Mouse (Mus musculus): ENCODE data around the gene Fry.

- TF ChIP-seq CTCF (IDR thresholded peaks at IDR 0.05; ENCODE audit: low read depth) (peak; percentile 46), EP300 (IDR thresholded peaks at IDR 0.05; ENCODE audit: low read depth) (no peak)
These were observed 276.2 kb downstream of the Fry start for GRCm38 (mm10) chr5:150394645-150395044.
